Mouse (Mus musculus) forebrain, postnatal 0 days (tissue): ENCODE results near the gene Ppip5k1. TPM values are rescaled to one million over a fixed set of nuclear protein-coding genes. Genes with fewer than 3 reads are reported as not detected.
A peak's percentile ranks its signal among the peaks of the same experiment; 100 is the strongest.

ENCODE experiments used
- ATAC-seq: fragments of 200-750 bp; cut with Nextera tagmentation; 2 replicates; pipeline ENCODE4 v1.8.0; 2017; ENCODE audit warnings: mild to moderate bottlenecking, moderate library complexity
- DNase-seq: peaks from one replicate; pipeline ENCODE4 v3.0.0-alpha.2; 2015
- H3K27ac ChIP-seq: fragments of 300-500 bp; sonication (generic); 2 replicates; pipeline ENCODE4 v1.5.1; 2014; ENCODE audit warnings: low read depth, mild to moderate bottlenecking, antibody characterized with exemption, low read length, moderate library complexity, mixed read lengths
- H3K27me3 ChIP-seq: fragments of 300-500 bp; sonication (generic); 2 replicates; pipeline ENCODE4 v1.6.1; 2014; ENCODE audit warnings: mild to moderate bottlenecking, low read length, mixed read lengths; ENCODE audit not compliant: insufficient read depth
- H3K36me3 ChIP-seq: fragments of 300-500 bp; sonication (generic); 2 replicates; pipeline ENCODE4 v1.6.1; 2014; ENCODE audit warnings: mild to moderate bottlenecking, moderate library complexity; ENCODE audit not compliant: insufficient read depth
- H3K4me1 ChIP-seq: fragments of 300-500 bp; sonication (generic); 2 replicates; pipeline ENCODE4 v1.6.1; 2014; ENCODE audit warnings: antibody characterized with exemption; ENCODE audit not compliant: insufficient read depth
- H3K4me2 ChIP-seq: fragments of 300-500 bp; sonication (generic); 2 replicates; pipeline ENCODE4 v1.6.1; 2014; ENCODE audit warnings: low read depth, mild to moderate bottlenecking, moderate library complexity
- H3K4me3 ChIP-seq: fragments of 300-500 bp; sonication (generic); 2 replicates; pipeline ENCODE4 v1.5.1; 2014; ENCODE audit warnings: low read depth, low read length, mixed read lengths
- H3K9ac ChIP-seq: fragments of 300-500 bp; sonication (generic); 2 replicates; pipeline ENCODE4 v1.6.1; 2014; ENCODE audit warnings: mild to moderate bottlenecking
- H3K9me3 ChIP-seq: fragments of 300-500 bp; sonication (generic); 2 replicates; pipeline ENCODE4 v1.6.1; 2016; ENCODE audit warnings: low read length
- CTCF ChIP-seq: sonication (generic); IDR thresholded peaks from 2 replicates; pipeline ENCODE4 v1.5.1; 2016; ENCODE audit warnings: antibody characterized with exemption, control low read depth, low read depth
- WGBS: fragments of 180-500 bp; shearing (Covaris S2); extraction: QIAGEN DNeasy Blood & Tissue Kit; methylation state at CpG from one replicate; pipeline ENCODE4 v1.1.7; 2014; 5-methylcytosine and 5-hydroxymethylcytosine counted together
- polyA plus RNA-seq: library from polyadenylated mRNA; unstranded; fragments of >200 nt; fragmentation: Nextera tagmentation; extraction: Ambion mirVana; gene quantifications from 2 replicates; pipeline ENCODE4 v1.2.1, GENCODE M21; 2015
- total RNA-seq: library from RNA; depleted of rRNA; stranded (reverse); fragments of >200 nt; gene quantifications from 2 replicates; pipeline ENCODE4 v1.2.3, GENCODE M21; 2014

The Ppip5k1 gene
- total and polyA plus RNA-seq, 2 experiments from 2014 or later: 12.4 to 13.6 TPM

- no peaks in the 10 kb centered on the region for H3K9me3 ChIP-seq
- no peak for TF ChIP-seq CTCF
- no peak overlapping the region for H3K9ac ChIP-seq
- ATAC-seq (no peak), DNase-seq (no peak)
- 84% methylated on average over 10 of the region's 10 CpGs for WGBS
- H3K36me3 ChIP-seq: peaks cover 62% of the 10 kb centered on the region
- H3K4me3 ChIP-seq: no peak overlapping the region
- H3K27ac ChIP-seq: no peak overlapping the region
- H3K4me1 ChIP-seq: peaks cover 13% of the 10 kb centered on the region; the same call in 1 of the 2 replicates
- no peak overlapping the region for H3K4me2 ChIP-seq
- H3K27me3 ChIP-seq: no peaks in the 10 kb centered on the region
These were observed 55.2 kb downstream of the Ppip5k1 start for GRCm38 (mm10) chr2:121300036-121300435.

- TF ChIP-seq CTCF: no peak
- no peak for DNase-seq
- Histone ChIP-seq H3K36me3 (peaks cover 56% of the 10 kb centered on the region), H3K9ac (no peak overlapping the region), H3K4me2 (no peak overlapping the region), H3K27ac (no peak overlapping the region), H3K4me3 (no peak overlapping the region), H3K4me1 (peaks cover 19% of the 10 kb centered on the region), H3K9me3 (no peaks in the 10 kb centered on the region), H3K27me3 (no peaks in the 10 kb centered on the region)
- ATAC-seq: no peak
- WGBS: 92% methylated on average over 17 of the region's 17 CpGs
These were observed 55.7 kb downstream of the Ppip5k1 start for GRCm38 (mm10) chr2:121299471-121299870.

- H3K27ac ChIP-seq: no peak overlapping the region
- ATAC-seq (no peak), DNase-seq (no peak)
- no peaks in the 10 kb centered on the region for H3K27me3 ChIP-seq
- peaks cover 44% of the 10 kb centered on the region for H3K36me3 ChIP-seq
- peak overlapping the region; percentile 10; the same call in 1 of the 2 replicates for H3K9ac ChIP-seq
- H3K4me3 ChIP-seq: no peak overlapping the region
- peaks cover 24% of the 10 kb centered on the region for H3K4me1 ChIP-seq
- H3K9me3 ChIP-seq: no peaks in the 10 kb centered on the region
- TF ChIP-seq CTCF: no peak
- WGBS: 4% methylated on average over 8 of the region's 8 CpGs
- H3K4me2 ChIP-seq: peak overlapping the region; percentile 88
These were observed 57.1 kb downstream of the Ppip5k1 start for GRCm38 (mm10) chr2:121298131-121298530.

DNA sequence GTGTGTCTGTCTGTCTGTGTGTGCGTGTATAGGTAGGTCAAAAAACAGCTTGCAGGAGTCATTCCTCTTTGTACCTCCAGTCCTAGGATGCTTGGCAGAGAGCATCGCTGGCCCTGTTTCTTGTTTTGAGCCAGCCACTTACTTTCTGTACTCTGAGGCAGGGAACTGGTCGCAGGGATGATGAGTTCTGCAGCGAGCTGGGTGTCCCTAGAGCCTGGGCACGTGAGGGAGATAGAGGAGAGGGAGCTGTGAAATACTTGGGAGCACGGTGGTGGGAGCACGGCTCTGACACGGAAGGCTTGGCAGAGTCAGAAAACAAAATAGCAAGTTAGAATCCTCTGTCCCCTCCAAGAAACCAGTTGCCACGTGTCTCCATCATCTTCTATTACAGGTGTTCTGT is 57.5 kb downstream of the Ppip5k1 start:
- peaks cover 40% of the 10 kb centered on the region for H3K36me3 ChIP-seq
- H3K4me2 ChIP-seq: peak overlapping the region; percentile 88
- TF ChIP-seq CTCF: no peak
- DNase-seq (no peak), ATAC-seq (no peak)
- peak overlapping the region; percentile 10; the same call in 1 of the 2 replicates for H3K9ac ChIP-seq
- H3K27ac ChIP-seq: no peak overlapping the region
- WGBS: 12% methylated on average over 9 of the region's 9 CpGs
- H3K27me3 ChIP-seq: no peaks in the 10 kb centered on the region
- H3K9me3 ChIP-seq: no peaks in the 10 kb centered on the region
- H3K4me3 ChIP-seq: no peak overlapping the region
- peaks cover 24% of the 10 kb centered on the region for H3K4me1 ChIP-seq

- Histone ChIP-seq H3K9ac (peak overlapping the region; percentile 62), H3K36me3 (peaks cover 31% of the 10 kb centered on the region), H3K4me1 (peaks cover 24% of the 10 kb centered on the region), H3K4me2 (peak overlapping the region; percentile 88), H3K9me3 (no peaks in the 10 kb centered on the region), H3K27ac (peak overlapping the region; percentile 62), H3K4me3 (peak overlapping the region; percentile 67), H3K27me3 (no peaks in the 10 kb centered on the region)
- DNase-seq: no peak
- ATAC-seq: no peak
- WGBS: 14% methylated on average over 6 of the region's 6 CpGs
- no peak for TF ChIP-seq CTCF
These were observed 58.4 kb downstream of the Ppip5k1 start for GRCm38 (mm10) chr2:121296754-121297231.

- peak overlapping the region; percentile 67 for H3K4me3 ChIP-seq
- ATAC-seq (peak; percentile 62), DNase-seq (peak; percentile 82)
- H3K27me3 ChIP-seq: no peaks in the 10 kb centered on the region
- peaks cover 24% of the 10 kb centered on the region for H3K4me1 ChIP-seq
- H3K36me3 ChIP-seq: peaks cover 22% of the 10 kb centered on the region
- no peaks in the 10 kb centered on the region for H3K9me3 ChIP-seq
- WGBS: 4% methylated on average over 15 of the region's 15 CpGs
- H3K27ac ChIP-seq: peak overlapping the region; percentile 79
- H3K9ac ChIP-seq: peak overlapping the region; percentile 62
- TF ChIP-seq CTCF: no peak
- H3K4me2 ChIP-seq: peak overlapping the region; percentile 88
These were observed 59.3 kb downstream of the Ppip5k1 start for GRCm38 (mm10) chr2:121295608-121296571.
